Mouse (Mus musculus) brain, embryonic 18.5 days (tissue): ENCODE results near the gene Eif4g3.

Experiments used
- DNase-seq: peaks from one replicate; pipeline ENCODE4 v3.0.0-alpha.2; 2012; ENCODE audit warnings: low read depth, low spot score

Eif4g3 gene

GRCm38 (mm10) chr4:138217951-138218685, 225.3 kb downstream of the Eif4g3 start:
- DNase-seq: no peak

DNA sequence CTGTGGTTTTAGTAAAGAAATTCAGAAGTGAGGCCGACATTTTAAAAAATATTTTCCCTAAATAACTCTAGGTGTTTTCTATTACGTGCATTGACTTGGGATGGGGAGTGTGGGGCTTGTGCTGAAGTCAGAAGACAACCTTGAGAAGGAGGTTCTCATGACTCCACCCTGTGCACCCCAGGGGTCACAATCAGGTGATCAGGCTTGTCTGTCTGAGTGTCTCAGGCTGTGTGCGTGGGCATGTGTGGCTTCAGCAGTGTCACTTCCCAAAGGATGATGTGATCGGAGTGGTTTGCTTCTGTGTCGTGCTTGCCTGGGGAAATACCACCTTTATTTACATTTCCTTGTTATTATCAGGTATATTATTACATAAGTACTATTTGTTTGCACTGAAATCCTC, 226.5 kb downstream of the Eif4g3 start:
- DNase-seq: no peak

GRCm38 (mm10) chr4:138220761-138221160, 227.9 kb downstream of the Eif4g3 start:
- DNase-seq: no peak

DNA sequence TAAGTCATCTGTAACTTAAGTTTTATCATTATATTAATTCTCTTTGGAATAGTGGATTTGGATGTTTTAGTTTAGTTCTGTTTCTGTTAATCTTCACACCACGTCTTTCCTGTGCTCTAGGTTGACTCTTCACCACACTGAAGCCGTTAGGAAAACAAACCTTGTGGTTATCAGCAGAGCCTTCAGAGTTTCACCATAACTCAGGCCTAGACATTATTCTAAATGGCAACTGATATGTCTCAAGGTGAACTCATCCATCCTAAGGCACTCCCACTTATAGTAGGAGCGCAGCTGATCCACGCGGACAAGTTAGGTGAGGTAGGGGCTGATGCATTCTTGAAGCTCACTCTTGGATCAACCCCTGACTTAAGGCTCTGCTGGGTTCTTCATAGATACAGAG, 228.6 kb downstream of the Eif4g3 start:
- no peak for DNase-seq

DNA sequence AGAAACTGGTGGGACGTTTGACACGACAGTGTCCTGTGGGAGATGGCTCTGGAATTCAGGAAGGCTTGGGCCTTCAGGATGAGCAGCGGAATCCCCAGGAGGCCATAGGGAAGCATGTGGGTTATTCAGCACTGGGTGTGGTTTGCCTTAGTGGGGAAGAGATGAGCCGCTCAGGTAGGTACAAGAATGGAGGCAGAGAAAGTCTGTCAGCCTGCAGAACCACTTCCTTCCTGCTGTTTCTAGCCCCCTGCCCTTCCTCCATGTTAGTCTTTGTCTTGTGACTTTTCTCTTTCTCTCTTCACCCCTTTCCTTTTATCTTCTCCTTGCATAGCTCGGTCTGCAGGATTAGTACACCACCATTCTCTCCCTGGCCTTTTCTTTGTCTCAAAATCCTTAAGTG, 229.6 kb downstream of the Eif4g3 start:
- DNase-seq: no peak

- no peak for DNase-seq
These were observed 230.8 kb downstream of the Eif4g3 start for GRCm38 (mm10) chr4:138223623-138224022.

DNA sequence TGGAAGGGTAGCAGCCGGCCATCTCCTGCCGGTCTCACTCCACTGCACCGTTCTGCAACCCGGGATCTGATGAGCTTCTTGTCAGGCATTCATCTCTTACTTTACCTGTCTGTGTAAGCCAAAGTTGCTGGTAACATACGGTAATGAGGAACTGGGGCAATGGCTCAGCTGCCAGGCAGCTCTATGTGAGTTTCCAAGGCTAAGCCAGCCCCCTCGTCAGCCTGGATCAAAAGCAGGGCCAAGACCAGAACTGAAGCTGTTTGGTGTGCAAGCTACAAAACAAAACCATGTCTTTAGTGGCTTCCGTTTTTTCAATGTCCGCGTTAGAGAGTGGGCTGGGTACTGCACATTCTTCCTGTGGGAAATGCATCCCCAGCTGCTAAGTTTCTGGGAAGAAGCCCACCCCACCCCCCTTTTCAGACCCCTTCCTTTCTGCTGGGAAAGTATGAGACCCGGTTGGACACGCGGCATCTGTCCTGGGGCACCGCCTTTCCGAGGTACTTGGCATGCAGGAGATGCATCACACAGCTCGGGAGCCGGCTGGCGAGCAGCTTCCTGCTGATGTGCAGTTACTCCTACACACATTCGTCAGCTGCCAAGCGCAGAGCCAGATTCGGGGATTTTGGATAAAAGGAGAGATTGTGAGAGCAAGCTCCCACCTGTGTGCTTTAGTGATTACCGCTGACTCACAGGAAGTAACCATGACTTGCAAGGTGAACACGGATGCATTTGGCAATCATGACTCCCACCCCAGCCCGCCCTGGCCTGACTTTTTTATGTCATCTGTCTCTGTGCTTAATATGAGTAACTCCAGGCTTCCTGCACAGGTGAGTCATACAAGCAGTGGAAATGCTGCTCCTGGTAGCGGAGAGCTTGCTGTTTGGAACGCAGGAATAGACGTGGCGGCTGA, 254.2 kb downstream of the Eif4g3 start:
- DNase-seq: no peak

DNA sequence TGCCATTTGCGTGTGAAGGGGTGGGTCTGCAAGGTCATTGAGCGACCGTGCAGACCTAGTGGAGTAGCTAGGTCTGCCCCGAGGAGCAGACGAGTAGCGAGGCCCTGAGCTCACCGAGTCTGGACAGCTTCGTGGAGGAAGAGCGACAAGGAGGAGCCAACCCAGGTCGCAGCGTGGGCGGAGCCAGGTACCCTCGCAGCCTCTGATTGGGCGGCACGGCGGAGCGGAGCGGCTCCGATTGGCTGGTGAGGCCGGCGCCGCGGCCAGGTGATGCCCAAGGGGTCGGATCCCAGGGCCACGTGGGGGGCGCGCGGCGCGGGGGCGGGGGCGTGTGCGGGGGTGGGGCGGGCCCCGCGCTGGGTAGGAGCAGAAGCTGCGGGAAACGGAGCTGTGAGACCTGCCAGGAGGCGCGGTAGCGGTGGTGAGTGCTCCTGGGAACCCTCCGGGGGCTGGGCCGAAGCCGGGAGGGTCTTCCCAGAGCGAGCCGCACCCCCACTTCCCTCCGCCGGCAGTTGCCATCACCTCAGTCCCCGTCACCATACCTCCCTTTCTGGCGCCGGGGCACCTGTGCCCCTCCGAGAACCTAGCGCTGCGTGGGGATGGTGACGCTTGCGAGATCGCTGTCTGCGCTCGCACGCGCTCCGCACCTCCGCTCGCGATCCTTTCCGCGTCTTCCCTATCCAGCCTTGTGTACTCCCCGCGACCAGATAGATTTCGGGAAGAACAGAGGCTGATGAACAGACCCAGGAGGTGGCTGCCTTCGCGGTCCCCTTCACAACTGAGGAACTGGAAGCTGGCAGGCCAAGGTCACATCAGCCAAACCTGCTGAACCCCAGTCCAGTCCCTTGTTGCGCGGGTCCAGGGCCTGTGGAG, 257.5 kb downstream of the Eif4g3 start, which contains the start of the genes Sh2d5 and Kif17:
Gene Sh2d5 (plus strand): TSS at position 316 of the 873 bp plus-strand sequence.
Gene Kif17 (plus strand): TSS at position 348 of the 873 bp plus-strand sequence.
- peak; percentile 68 for DNase-seq

- no peak for DNase-seq
These were observed 259.0 kb downstream of the Eif4g3 start for GRCm38 (mm10) chr4:138251819-138252218.

DNA sequence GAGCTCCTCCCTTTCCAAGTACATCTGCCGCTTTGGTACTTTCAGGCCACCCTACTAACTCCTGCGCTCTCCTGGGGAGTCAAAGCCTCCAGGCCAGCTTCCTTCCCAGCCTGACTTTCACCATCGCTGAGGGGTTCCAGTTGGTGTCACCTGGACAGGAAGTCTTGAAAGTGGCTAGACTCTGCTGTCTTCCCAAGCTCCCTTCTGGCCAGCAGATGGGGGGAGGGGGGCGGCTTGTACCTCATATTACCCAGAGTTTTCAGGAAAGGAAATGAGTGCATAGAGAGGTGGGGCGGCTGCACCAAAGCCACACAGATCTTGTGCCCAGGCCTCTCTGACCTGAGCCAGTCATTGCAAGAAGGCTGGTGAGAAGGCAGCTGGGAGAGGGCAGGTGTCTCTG, 259.4 kb downstream of the Eif4g3 start:
- no peak for DNase-seq

- DNase-seq: no peak
These were observed 264.4 kb downstream of the Eif4g3 start for GRCm38 (mm10) chr4:138257116-138257687.
